Mouse (Mus musculus): Measurements from ENCODE around the gene Olfr134. TPM values are rescaled to one million over a fixed set of nuclear protein-coding genes. Genes with fewer than 3 reads are reported as not detected.
"Not testable (repeated sequence)": the region's sequence is repeated elsewhere in the genome, so short reads cannot be mapped to it uniquely, and the experiment has no call there.

Gene Olfr134
- not detected in 2 replicates for polyA plus RNA-seq (2015; fragmentation: Nextera tagmentation; extraction: Ambion mirVana)

DNA sequence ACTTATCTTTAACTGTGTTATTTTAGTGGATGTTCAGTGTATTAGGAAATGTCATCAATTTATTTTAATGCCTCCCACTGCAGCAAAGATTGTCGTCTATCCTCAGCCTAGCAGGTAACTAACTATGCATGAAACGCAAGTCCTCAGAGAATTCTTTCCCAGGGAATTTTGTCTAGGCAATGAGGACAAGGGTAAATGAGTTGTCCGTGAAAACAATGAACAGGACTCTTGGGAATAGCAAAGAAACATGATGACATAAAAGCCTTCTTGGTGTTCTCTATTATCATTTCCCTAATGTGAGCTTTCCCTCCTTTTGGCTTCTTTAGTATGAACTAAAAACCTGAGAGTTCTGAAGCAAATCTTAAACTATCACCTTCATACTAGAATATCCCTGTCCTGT, at the start of gene Olfr134:
TSS of gene Olfr134 (plus strand) at position 301 of the 400 bp plus-strand sequence.
- H3K4me2 ChIP-seq (replicated peaks) = no peak within 1 kb of the TSS
- H3K4me1 ChIP-seq = no peaks in the 10 kb centered on the region
- WGBS = 71% methylated on average over 3 of the region's 3 CpGs
- H3K36me3 ChIP-seq = no peaks in the 10 kb centered on the region
- no peaks in the 10 kb centered on the region for H3K27me3 ChIP-seq
- H3K27ac ChIP-seq (replicated peaks) = no peak within 1 kb of the TSS
- no peak within 1 kb of the TSS for H3K9ac ChIP-seq
- no peak for ATAC-seq (ENCODE audit: insufficient number of reproducible peaks, low FRiP score, low TSS enrichment, low read depth)
- H3K9me3 ChIP-seq (replicated peaks) = no peaks in the 10 kb centered on the region
- no peak within 1 kb of the TSS for H3K4me3 ChIP-seq (replicated peaks)

DNA sequence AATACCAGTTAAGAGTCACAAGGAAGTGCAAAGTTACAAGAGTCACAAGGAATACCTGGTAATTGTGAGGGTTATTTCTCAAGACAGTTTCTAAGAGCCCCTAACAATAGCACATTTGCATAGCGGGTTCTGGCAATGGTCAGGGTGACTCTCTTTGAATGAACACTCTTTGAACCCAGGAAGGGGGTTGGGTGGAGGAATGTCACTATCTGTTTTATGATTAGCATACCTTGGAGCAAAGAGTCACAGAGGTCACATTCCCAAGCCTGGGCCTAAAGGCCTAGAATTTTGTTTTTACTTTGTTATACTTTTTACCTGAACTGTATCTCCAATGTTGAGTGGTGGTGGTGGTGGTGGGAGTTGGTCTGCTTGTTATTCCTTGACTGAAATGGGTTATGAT, 47.0 kb upstream of the Olfr134 start:
- not testable (repeated sequence) for H3K4me1 ChIP-seq; H3K27ac ChIP-seq (replicated peaks); H3K9ac ChIP-seq; H3K27me3 ChIP-seq; ATAC-seq (ENCODE audit: insufficient number of reproducible peaks, low FRiP score, low TSS enrichment, low read depth); H3K4me3 ChIP-seq (replicated peaks); H3K36me3 ChIP-seq; H3K4me2 ChIP-seq (replicated peaks); H3K9me3 ChIP-seq (replicated peaks)
- 57% methylated on average over 1 of the region's 1 CpGs for WGBS

DNA sequence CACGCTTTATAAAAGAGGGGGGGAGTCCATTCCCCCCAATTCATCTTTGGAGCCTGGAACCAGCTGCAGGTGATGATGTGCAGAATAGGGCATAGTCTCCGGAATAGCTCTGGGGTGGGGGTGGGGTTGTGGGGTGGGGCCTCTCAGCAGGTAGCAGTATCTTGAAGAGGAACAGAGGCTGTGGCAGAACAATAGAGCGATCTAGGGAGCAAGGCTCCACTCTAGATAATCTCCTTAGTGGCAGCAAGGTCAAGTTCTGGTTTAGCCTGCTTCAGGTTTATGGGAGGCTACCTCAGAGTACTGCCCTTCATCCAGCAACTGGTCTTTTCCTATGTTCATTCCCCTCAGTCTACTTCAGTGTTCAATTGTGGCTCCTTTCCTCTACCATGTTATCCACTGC, 45.8 kb upstream of the Olfr134 start:
- 60% methylated on average over 3 of the region's 3 CpGs for WGBS
- H3K27me3 ChIP-seq; H3K9ac ChIP-seq; H3K9me3 ChIP-seq (replicated peaks); H3K4me1 ChIP-seq; ATAC-seq (ENCODE audit: insufficient number of reproducible peaks, low FRiP score, low TSS enrichment, low read depth); H3K4me2 ChIP-seq (replicated peaks); H3K36me3 ChIP-seq; H3K4me3 ChIP-seq (replicated peaks); H3K27ac ChIP-seq (replicated peaks): not testable (repeated sequence)

DNA sequence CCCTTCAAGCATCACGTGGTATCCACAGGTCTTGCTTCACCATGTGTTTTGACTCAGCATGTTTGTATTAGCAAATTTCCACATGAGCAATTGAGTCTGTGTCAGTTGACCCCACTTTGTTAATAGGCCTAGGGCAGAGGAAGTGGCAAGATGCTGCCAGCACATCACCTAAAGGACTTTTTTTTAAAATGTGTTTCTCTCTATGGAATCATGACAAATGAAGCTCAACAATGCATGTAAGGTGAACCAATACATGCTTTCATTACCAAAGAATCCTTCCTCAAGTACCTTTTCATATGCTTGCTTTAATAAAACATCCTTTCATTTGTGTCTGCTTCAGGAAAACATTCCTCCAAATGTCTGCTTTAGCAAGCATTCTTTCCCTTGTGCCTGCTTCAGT, 36.8 kb upstream of the Olfr134 start, which contains the start of gene Olfr132:
TSS of gene Olfr132 (minus strand) at position 101 of the 400 bp plus-strand sequence.
- Histone ChIP-seq H3K4me3 (replicated peaks) (no peak within 1 kb of the TSS), H3K4me1 (no peaks in the 10 kb centered on the region), H3K36me3 (no peaks in the 10 kb centered on the region), H3K27ac (replicated peaks) (no peak within 1 kb of the TSS), H3K9ac (no peak within 1 kb of the TSS), H3K27me3 (no peaks in the 10 kb centered on the region), H3K4me2 (replicated peaks) (no peak within 1 kb of the TSS), H3K9me3 (replicated peaks) (no peaks in the 10 kb centered on the region)
- whole genome bisulfite sequencing = 53% methylated on average over 1 of the region's 1 CpGs
- no peak for ATAC-seq (ENCODE audit: insufficient number of reproducible peaks, low FRiP score, low TSS enrichment, low read depth)

DNA sequence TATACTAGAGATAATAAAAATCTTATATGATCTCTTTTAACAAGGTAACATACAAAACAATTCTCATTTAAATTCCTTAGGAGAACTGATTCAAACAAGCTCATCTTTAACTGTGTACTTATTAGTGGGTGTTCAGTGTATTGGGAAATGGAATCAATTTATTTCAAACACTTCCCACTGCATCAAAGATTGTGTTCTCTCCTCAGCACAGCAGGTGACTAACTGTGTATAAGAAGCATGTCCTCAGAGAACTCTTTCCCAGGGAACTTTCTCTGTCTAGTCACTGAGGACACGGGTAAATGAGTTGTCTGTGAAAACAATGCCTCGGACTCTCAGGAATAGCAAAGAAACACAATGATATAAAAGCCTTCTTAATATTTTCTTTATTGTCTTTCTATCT, 26.2 kb upstream of the Olfr134 start, which contains the start of gene Olfr133:
TSS of gene Olfr133 (plus strand) at position 301 of the 400 bp plus-strand sequence.
- Histone ChIP-seq H3K27me3 (no peaks in the 10 kb centered on the region), H3K4me2 (replicated peaks) (no peak within 1 kb of the TSS), H3K9me3 (replicated peaks) (no peaks in the 10 kb centered on the region), H3K27ac (replicated peaks) (no peak within 1 kb of the TSS), H3K36me3 (no peaks in the 10 kb centered on the region), H3K9ac (no peak within 1 kb of the TSS), H3K4me3 (replicated peaks) (no peak within 1 kb of the TSS), H3K4me1 (no peaks in the 10 kb centered on the region)
- ATAC-seq (ENCODE audit: insufficient number of reproducible peaks, low FRiP score, low TSS enrichment, low read depth) = no peak
- WGBS = 78% methylated on average over 2 of the region's 2 CpGs

DNA sequence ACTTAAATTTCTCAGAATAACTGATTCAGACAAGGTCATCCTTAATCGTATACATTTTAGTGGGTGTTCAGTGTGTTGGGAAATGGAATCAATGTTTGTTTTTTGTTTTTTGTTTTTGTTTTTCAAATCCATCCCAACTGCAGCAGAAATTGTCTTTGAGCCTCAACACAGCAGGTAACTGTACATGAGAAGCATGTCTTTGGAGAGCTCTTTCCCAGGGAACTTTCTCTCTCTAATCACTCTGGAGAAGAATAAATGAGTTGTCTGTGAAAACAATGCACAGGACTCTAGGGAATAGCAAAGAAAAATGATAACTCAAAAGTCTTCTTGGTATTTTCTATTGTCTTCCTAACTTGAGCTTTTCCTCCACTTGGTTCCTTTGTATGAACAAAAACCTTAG, 32.8 kb downstream of the Olfr134 start, which contains the start of gene Olfr135:
TSS of gene Olfr135 (plus strand) at position 301 of the 400 bp plus-strand sequence.
- Histone ChIP-seq H3K4me1 (no peaks in the 10 kb centered on the region), H3K9ac (no peak within 1 kb of the TSS), H3K27ac (replicated peaks) (no peak within 1 kb of the TSS), H3K27me3 (no peaks in the 10 kb centered on the region), H3K9me3 (replicated peaks) (no peaks in the 10 kb centered on the region), H3K36me3 (no peaks in the 10 kb centered on the region), H3K4me2 (replicated peaks) (no peak within 1 kb of the TSS), H3K4me3 (replicated peaks) (no peak within 1 kb of the TSS)
- 86% methylated on average over 1 of the region's 1 CpGs for WGBS
- ATAC-seq (ENCODE audit: insufficient number of reproducible peaks, low FRiP score, low TSS enrichment, low read depth) = no peak

Other genes with a start within 250 kb of the Olfr134 start
- not detected in 2 replicates for gene Olfr761, start 218.3 kb upstream of the Olfr134 start, polyA plus RNA-seq (2015; fragmentation: Nextera tagmentation; extraction: Ambion mirVana)
- not detected in 2 replicates for gene Olfr129, start 111.3 kb upstream of the Olfr134 start, polyA plus RNA-seq (2015; fragmentation: Nextera tagmentation; extraction: Ambion mirVana)
- not detected in 2 replicates for gene Olfr130, start 107.5 kb upstream of the Olfr134 start, polyA plus RNA-seq (2015; fragmentation: Nextera tagmentation; extraction: Ambion mirVana)
- gene Olfr131, start 82.7 kb upstream of the Olfr134 start, polyA plus RNA-seq (2015; fragmentation: Nextera tagmentation; extraction: Ambion mirVana) = 0.11 TPM in 1 of 2 replicates, not detected in the other
- not detected in 2 replicates for gene Olfr132, start 36.9 kb upstream of the Olfr134 start, polyA plus RNA-seq (2015; fragmentation: Nextera tagmentation; extraction: Ambion mirVana)
- gene Olfr133, start 26.1 kb upstream of the Olfr134 start, polyA plus RNA-seq (2015; fragmentation: Nextera tagmentation; extraction: Ambion mirVana) = not detected in 2 replicates
- not detected in 2 replicates for gene Olfr135, start 32.9 kb downstream of the Olfr134 start, polyA plus RNA-seq (2015; fragmentation: Nextera tagmentation; extraction: Ambion mirVana)
- gene Olfr138, start 89.6 kb downstream of the Olfr134 start, polyA plus RNA-seq (2015; fragmentation: Nextera tagmentation; extraction: Ambion mirVana) = not detected in 2 replicates
- gene Olfr137, start 136.2 kb downstream of the Olfr134 start, polyA plus RNA-seq (2015; fragmentation: Nextera tagmentation; extraction: Ambion mirVana) = not detected in 2 replicates
- gene Olfr136, start 158.4 kb downstream of the Olfr134 start, polyA plus RNA-seq (2015; fragmentation: Nextera tagmentation; extraction: Ambion mirVana) = not detected in 2 replicates
- gene Esp36, start 248.8 kb downstream of the Olfr134 start, polyA plus RNA-seq (2015; fragmentation: Nextera tagmentation; extraction: Ambion mirVana) = not detected in 2 replicates